Mouse (Mus musculus) embryonic facial prominence, embryonic 12.5 days (tissue): Measurements from ENCODE around the gene Cct8l1. TPM values are rescaled to one million over a fixed set of nuclear protein-coding genes. Genes with fewer than 3 reads are reported as not detected.

Experiments used
- ATAC-seq: fragments of 200-750 bp; cut with Nextera tagmentation; 2 replicates; pipeline ENCODE4 v1.8.0; 2017; ENCODE audit not compliant: insufficient number of reproducible peaks, insufficient read depth, low FRiP score, low TSS enrichment
- H3K27ac ChIP-seq: fragments of 300-500 bp; sonication (generic); 2 replicates; pipeline ENCODE4 v1.5.1; 2016; ENCODE audit warnings: mild to moderate bottlenecking
- H3K27me3 ChIP-seq: fragments of 300-500 bp; sonication (generic); 2 replicates; pipeline ENCODE4 v1.6.1; 2016; ENCODE audit warnings: mild to moderate bottlenecking, moderate library complexity
- H3K36me3 ChIP-seq: fragments of 300-500 bp; sonication (generic); 2 replicates; pipeline ENCODE4 v1.6.1; 2016; ENCODE audit warnings: mild to moderate bottlenecking
- H3K4me1 ChIP-seq: fragments of 300-500 bp; sonication (generic); 2 replicates; pipeline ENCODE4 v1.6.1; 2016
- H3K4me2 ChIP-seq: fragments of 300-500 bp; sonication (generic); replicated peaks from 2 replicates; pipeline ENCODE4 v1.6.1; 2016; ENCODE audit warnings: mild to moderate bottlenecking, moderate library complexity
- H3K4me3 ChIP-seq: fragments of 300-500 bp; sonication (generic); 2 replicates; pipeline ENCODE4 v1.5.1; 2016; ENCODE audit warnings: mild to moderate bottlenecking
- H3K9ac ChIP-seq: fragments of 300-500 bp; sonication (generic); 2 replicates; pipeline ENCODE4 v1.6.1; 2016; ENCODE audit warnings: mild to moderate bottlenecking, moderate library complexity
- H3K9me3 ChIP-seq: fragments of 300-500 bp; sonication (generic); 2 replicates; pipeline ENCODE4 v1.6.1; 2016; ENCODE audit warnings: mild to moderate bottlenecking, moderate library complexity
- WGBS: fragments of 180-500 bp; shearing (Covaris S2); methylation state at CpG from one replicate; pipeline ENCODE4 v1.1.7; 2016; 5-methylcytosine and 5-hydroxymethylcytosine counted together
- polyA plus RNA-seq: library from polyadenylated mRNA; unstranded; fragments of >200 nt; fragmentation: Nextera tagmentation; extraction: Ambion mirVana; gene quantifications from 2 replicates; pipeline ENCODE4 v1.2.1, GENCODE M21; 2016

Cct8l1 gene
- polyA plus RNA-seq, 1 experiment from 2014 or later = not detected

DNA sequence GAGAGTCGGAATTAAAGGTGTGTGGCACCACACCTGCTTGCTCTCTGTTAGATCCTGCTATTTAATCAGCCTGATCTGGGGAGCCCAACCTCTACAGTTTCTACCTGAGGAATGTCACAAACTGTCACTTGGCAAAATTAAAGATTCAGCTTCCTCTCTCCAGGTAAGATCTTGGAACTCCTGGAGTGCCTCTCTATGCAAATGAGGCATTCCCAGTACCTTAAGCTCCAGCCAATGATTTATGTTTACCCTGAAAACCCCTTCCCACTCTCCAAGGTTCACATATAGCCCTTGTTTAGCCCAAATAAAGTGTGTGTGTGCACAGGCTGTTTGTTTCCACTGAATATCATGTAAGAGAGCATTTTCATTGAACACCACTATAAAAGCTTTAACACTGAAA, 38.3 kb downstream of the Cct8l1 start:
- Histone ChIP-seq H3K9ac (no peak overlapping the region), H3K36me3 (no peaks in the 10 kb centered on the region), H3K4me2 (no peak overlapping the region), H3K27ac (no peak overlapping the region), H3K27me3 (no peaks in the 10 kb centered on the region), H3K9me3 (no peaks in the 10 kb centered on the region), H3K4me1 (no peaks in the 10 kb centered on the region), H3K4me3 (no peak overlapping the region)
- WGBS = 81% methylated on average over 1 of the region's 1 CpGs
- ATAC-seq = no peak

DNA sequence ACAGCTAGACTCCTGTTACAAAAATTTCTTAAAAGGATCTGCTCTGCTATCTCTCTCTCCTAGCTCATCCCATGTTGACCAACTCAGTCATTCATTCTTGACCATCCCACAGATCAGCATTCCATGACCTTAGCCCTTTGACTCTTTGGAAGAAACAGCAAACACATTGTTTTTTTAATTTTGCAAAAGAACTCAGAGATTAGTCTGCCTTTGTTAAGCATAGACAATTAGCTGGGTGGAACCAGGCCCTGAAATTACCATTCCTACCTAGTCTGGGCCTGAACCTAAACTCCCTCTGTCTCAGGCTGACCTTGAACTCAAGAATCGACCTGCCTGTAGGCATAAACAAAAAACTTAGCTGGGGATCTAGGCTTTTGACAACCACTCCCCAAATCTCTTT, 38.8 kb downstream of the Cct8l1 start:
- H3K36me3 ChIP-seq = no peaks in the 10 kb centered on the region
- no peak overlapping the region for H3K4me2 ChIP-seq
- no peaks in the 10 kb centered on the region for H3K4me1 ChIP-seq
- ATAC-seq = no peak
- no peaks in the 10 kb centered on the region for H3K27me3 ChIP-seq
- H3K9me3 ChIP-seq = no peaks in the 10 kb centered on the region
- no peak overlapping the region for H3K9ac ChIP-seq
- no peak overlapping the region for H3K4me3 ChIP-seq
- WGBS = 29% methylated on average over 1 of the region's 1 CpGs
- no peak overlapping the region for H3K27ac ChIP-seq

DNA sequence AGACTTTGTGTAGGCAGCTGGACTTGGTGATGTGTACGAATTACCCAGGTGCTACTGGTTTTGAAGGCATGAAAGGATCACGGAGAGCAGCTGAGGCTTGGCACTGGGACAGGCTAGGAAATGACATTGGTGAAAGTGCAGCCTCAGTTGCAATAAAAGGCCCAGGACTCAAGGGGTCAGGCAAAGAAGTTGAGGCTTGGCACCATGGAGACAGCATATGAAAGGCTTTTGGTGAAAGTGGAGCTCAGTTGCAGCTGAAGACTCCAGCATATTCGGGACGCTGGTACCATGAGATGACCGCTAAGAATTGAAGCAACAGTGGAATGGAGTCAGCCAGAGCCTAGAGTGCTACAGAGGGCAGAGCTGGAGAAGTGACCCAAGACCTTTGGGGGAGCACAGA, 39.8 kb downstream of the Cct8l1 start:
- no peaks in the 10 kb centered on the region for H3K27me3 ChIP-seq
- H3K4me1 ChIP-seq = no peaks in the 10 kb centered on the region
- H3K4me2 ChIP-seq = no peak overlapping the region
- no peak overlapping the region for H3K4me3 ChIP-seq
- WGBS = 91% methylated on average over 5 of the region's 5 CpGs
- no peak overlapping the region for H3K9ac ChIP-seq
- no peaks in the 10 kb centered on the region for H3K36me3 ChIP-seq
- H3K9me3 ChIP-seq = no peaks in the 10 kb centered on the region
- H3K27ac ChIP-seq = no peak overlapping the region
- no peak for ATAC-seq

DNA sequence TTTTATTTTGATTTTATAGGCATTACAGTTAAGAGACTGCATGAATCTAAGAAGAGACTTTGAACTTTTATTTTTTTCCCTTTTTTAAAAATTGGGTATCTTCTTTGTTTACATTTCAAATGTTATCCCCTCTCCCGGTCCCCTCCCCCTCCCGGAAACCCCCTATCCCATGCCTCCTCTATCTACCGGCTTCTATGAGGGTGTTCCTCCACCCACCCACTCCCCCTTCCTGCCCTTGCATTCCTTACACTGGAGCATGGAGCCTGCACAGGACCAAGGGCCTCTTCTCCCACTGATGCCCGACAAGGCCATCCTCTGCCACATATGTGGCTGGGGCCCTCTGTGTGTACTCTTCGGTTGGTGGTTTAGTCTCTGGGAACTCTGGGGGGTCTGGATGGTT, 40.5 kb downstream of the Cct8l1 start:
- H3K9me3 ChIP-seq = no peaks in the 10 kb centered on the region
- 83% methylated on average over 5 of the region's 5 CpGs for WGBS

More for the DNA sequence above, 40.5 kb downstream of the Cct8l1 start:
- Histone ChIP-seq H3K27me3 (no peaks in the 10 kb centered on the region), H3K9ac (no peak overlapping the region), H3K4me1 (no peaks in the 10 kb centered on the region), H3K36me3 (no peaks in the 10 kb centered on the region), H3K4me3 (no peak overlapping the region), H3K27ac (no peak overlapping the region), H3K4me2 (no peak overlapping the region)
- no peak for ATAC-seq

Other genes starting within 250 kb of the Cct8l1 start
- 19.1 and 20.0 TPM in 2 replicates for gene Kmt2c, start 17.3 kb upstream of the Cct8l1 start, polyA plus RNA-seq
- 13.2 and 14.1 TPM in 2 replicates for gene Xrcc2, start 189.8 kb downstream of the Cct8l1 start, polyA plus RNA-seq
- 4.6 and 5.1 TPM in 2 replicates for gene Actr3b, start 243.9 kb downstream of the Cct8l1 start, polyA plus RNA-seq